Mouse (Mus musculus) neural tube, embryonic 13.5 days (tissue): ENCODE measurements around the gene Gm19668. TPM values are rescaled to one million over a fixed set of nuclear protein-coding genes. Genes with fewer than 3 reads are reported as not detected.
"Not testable (repeated sequence)": the region's sequence is repeated elsewhere in the genome, so short reads cannot be mapped to it uniquely, and the experiment has no call there.

ENCODE experiments used
- ATAC-seq: fragments of 200-750 bp; cut with Nextera tagmentation; 2 replicates; pipeline ENCODE4 v1.8.0; 2017; ENCODE audit warnings: low read depth, mild to moderate bottlenecking, moderate TSS enrichment, moderate library complexity
- H3K27ac ChIP-seq: fragments of 300-500 bp; sonication (generic); replicated peaks from 2 replicates; pipeline ENCODE4 v1.5.1; 2015; ENCODE audit warnings: moderate library complexity, mild to moderate bottlenecking, inconsistent platforms
- H3K27me3 ChIP-seq: fragments of 300-500 bp; sonication (generic); 2 replicates; pipeline ENCODE4 v1.6.1; 2015; ENCODE audit warnings: mild to moderate bottlenecking, inconsistent platforms
- H3K36me3 ChIP-seq: fragments of 300-500 bp; sonication (generic); 2 replicates; pipeline ENCODE4 v1.6.1; 2015; ENCODE audit warnings: mild to moderate bottlenecking, inconsistent platforms
- H3K4me1 ChIP-seq: fragments of 300-500 bp; sonication (generic); replicated peaks from 2 replicates; pipeline ENCODE4 v1.6.1; 2015; ENCODE audit warnings: inconsistent platforms
- H3K4me2 ChIP-seq: fragments of 300-500 bp; sonication (generic); 2 replicates; pipeline ENCODE4 v1.6.1; 2015; ENCODE audit warnings: inconsistent platforms, mild to moderate bottlenecking, moderate library complexity
- H3K4me3 ChIP-seq: fragments of 300-500 bp; sonication (generic); 2 replicates; pipeline ENCODE4 v1.5.1; 2015; ENCODE audit warnings: mild to moderate bottlenecking, inconsistent platforms
- H3K9ac ChIP-seq: fragments of 300-500 bp; sonication (generic); 2 replicates; pipeline ENCODE4 v1.6.1; 2015; ENCODE audit warnings: moderate library complexity, mild to moderate bottlenecking, inconsistent platforms
- H3K9me3 ChIP-seq: fragments of 300-500 bp; sonication (generic); 2 replicates; pipeline ENCODE4 v1.6.1; 2016; ENCODE audit warnings: inconsistent platforms
- WGBS: fragments of 180-500 bp; shearing (Covaris S2); methylation state at CpG from one replicate; pipeline ENCODE4 v1.1.7; 2015; 5-methylcytosine and 5-hydroxymethylcytosine counted together
- polyA plus RNA-seq: library from polyadenylated mRNA; unstranded; fragments of >200 nt; fragmentation: Nextera tagmentation; extraction: Ambion mirVana; gene quantifications from 2 replicates; pipeline ENCODE4 v1.2.1, GENCODE M21; 2015

Gm19668 gene
- polyA plus RNA-seq, 1 experiment from 2014 or later, result not detected

GRCm38 (mm10) chr10:77798164-77798920 is 591 bp downstream of the Gm19668 start:
- not testable (repeated sequence) for H3K4me2 ChIP-seq, H3K9me3 ChIP-seq, H3K36me3 ChIP-seq, H3K27me3 ChIP-seq, H3K9ac ChIP-seq, H3K4me1 ChIP-seq, H3K4me3 ChIP-seq
- WGBS, result 35% methylated on average over 3 of the region's 3 CpGs
- H3K27ac ChIP-seq, result peak overlapping the region; percentile 49; the same call in 1 of the 2 replicates
- ATAC-seq, result 0 out of 2 replicates have a peak, but pooled peaks have one; percentile 27

DNA sequence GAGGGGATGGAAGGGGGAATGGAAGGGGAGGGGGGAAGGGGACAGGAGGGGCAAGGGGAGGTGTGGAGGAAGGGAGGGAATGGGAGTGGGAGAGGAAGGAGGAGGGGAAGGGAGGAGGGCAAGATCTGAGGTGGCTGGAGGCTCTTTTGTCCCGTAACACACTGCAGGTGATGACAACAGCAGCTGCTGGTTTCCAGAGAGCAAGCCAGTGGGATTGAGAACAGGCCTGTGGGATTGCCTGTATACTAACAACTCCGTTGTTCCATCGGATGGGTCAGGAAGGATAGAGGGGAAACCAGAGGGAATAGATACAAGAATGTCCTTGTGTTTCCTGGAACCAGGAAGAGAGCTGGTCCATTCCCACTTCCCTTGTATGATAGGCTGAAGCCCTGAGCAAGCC is 1.3 kb downstream of the Gm19668 start:
- Histone ChIP-seq H3K4me3 (no peak overlapping the region), H3K27ac (peak overlapping the region; percentile 49; the same call in 1 of the 2 replicates), H3K4me2 (no peak overlapping the region), H3K9me3 (no peaks in the 10 kb centered on the region), H3K36me3 (no peaks in the 10 kb centered on the region), H3K4me1 (peaks cover 8% of the 10 kb centered on the region; the same call in 1 of the 2 replicates), H3K27me3 (no peaks in the 10 kb centered on the region), H3K9ac (no peak overlapping the region; the same call in 1 of the 2 replicates)
- ATAC-seq, result no peak
- WGBS, result 16% methylated on average over 3 of the region's 3 CpGs

- H3K36me3 ChIP-seq, result no peaks in the 10 kb centered on the region
- 60% methylated on average over 2 of the region's 2 CpGs for WGBS
- ATAC-seq, result no peak
- no peak within 1 kb of the TSS for H3K27ac ChIP-seq
- no peak within 1 kb of the TSS for H3K4me3 ChIP-seq
- H3K9me3 ChIP-seq, result no peaks in the 10 kb centered on the region
- H3K4me2 ChIP-seq, result no peak within 1 kb of the TSS
- H3K27me3 ChIP-seq, result no peaks in the 10 kb centered on the region
- no peak within 1 kb of the TSS for H3K9ac ChIP-seq
- H3K4me1 ChIP-seq, result peaks cover 8% of the 10 kb centered on the region; the same call in 1 of the 2 replicates
Measured at GRCm38 (mm10) chr10:77794976-77795375, 4.0 kb downstream of the Gm19668 start, which contains the start of gene Gm9639. Gm9639 (minus strand) TSS chr10:77795076.

DNA sequence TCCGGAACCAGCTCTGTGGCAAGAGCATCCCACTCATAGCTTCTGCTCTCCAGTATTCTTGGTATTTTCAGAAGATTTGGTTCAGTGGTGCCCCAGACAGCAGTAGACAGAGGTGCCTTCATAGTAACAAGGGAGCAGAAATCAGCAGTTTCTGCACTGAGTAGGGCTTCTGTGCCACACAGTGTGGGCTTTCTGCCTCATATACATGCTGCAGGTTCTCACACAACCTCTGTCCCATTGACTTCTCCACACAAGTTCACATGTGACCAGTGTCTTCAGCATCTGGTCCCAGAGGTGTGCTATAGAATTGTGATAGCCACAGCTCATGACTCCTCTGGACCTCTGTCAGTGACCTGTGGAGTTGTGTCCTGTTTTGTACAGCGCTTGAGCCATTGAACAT is 10.3 kb downstream of the Gm19668 start:
- WGBS, result 84% methylated on average over 2 of the region's 2 CpGs
- ATAC-seq, result no peak
- H3K36me3 ChIP-seq, result no peaks in the 10 kb centered on the region

DNA sequence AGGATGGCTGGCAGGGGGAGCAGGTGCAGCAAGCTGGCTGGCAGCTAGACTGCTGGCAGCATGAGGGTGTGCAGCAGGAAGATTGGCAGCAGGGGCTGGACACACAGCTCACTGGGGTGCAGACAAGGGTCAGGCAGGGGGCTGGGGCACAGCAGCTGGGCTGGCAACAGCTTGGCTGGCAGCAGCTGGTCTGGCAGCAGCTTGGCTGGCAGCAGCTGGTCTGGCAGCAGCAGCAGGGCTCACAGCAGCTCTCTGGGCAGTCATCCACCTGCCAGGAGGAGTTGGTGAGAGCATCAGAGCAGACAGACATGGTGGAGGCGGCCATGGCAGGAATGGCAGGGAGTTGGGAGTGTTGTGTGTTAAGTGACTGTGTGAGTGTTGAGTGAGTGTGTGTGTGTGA is 11.1 kb downstream of the Gm19668 start, which contains the start of gene Gm7137:
Gene Gm7137 (minus strand): TSS at position 325 of the 400 bp plus-strand sequence.
- H3K9me3 ChIP-seq, H3K27ac ChIP-seq, H3K36me3 ChIP-seq, H3K27me3 ChIP-seq, H3K4me1 ChIP-seq, H3K4me3 ChIP-seq, H3K9ac ChIP-seq, ATAC-seq, H3K4me2 ChIP-seq: not testable (repeated sequence)
- 40% methylated on average over 1 of the region's 1 CpGs for WGBS

More for the DNA sequence above, 10.3 kb downstream of the Gm19668 start:
- Histone ChIP-seq H3K9me3 (no peaks in the 10 kb centered on the region), H3K4me3 (no peak overlapping the region), H3K27ac (no peak overlapping the region), H3K9ac (no peak overlapping the region), H3K4me2 (no peak overlapping the region), H3K4me1 (no peaks in the 10 kb centered on the region), H3K27me3 (no peaks in the 10 kb centered on the region)

GRCm38 (mm10) chr10:77783396-77783795 is 15.5 kb downstream of the Gm19668 start:
- not testable (repeated sequence) for ATAC-seq, H3K9ac ChIP-seq, H3K36me3 ChIP-seq

DNA sequence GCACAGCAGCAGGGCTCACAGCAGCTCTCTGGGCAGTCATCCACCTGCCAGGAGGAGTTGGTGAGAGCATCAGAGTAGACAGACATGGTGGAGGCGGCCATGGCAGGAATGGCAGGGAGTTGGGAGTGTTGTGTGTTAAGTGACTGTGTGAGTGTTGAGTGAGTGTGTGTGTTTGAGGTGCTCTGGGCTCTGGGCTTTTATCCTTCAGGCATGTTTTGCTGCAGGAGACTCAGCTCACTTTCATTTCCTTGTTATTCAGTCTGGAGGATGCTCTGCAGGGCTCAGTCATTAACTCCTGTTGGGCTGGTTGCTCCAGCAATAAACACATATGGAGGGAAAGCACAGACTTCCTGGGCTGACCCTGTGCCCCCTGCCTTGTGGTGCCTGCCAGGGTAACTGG is 16.5 kb downstream of the Gm19668 start, which contains the start of gene Gm3250:
Gene Gm3250 (minus strand): TSS at position 101 of the 400 bp plus-strand sequence.
- not testable (repeated sequence) for H3K27ac ChIP-seq, H3K27me3 ChIP-seq, H3K36me3 ChIP-seq, H3K4me3 ChIP-seq, H3K4me1 ChIP-seq, H3K9me3 ChIP-seq, H3K9ac ChIP-seq, ATAC-seq, H3K4me2 ChIP-seq
- WGBS, result 86% methylated on average over 1 of the region's 1 CpGs

More at GRCm38 (mm10) chr10:77783396-77783795, 15.5 kb downstream of the Gm19668 start:
- H3K4me3 ChIP-seq, H3K4me2 ChIP-seq, H3K4me1 ChIP-seq, H3K9me3 ChIP-seq, H3K27ac ChIP-seq, H3K27me3 ChIP-seq: not testable (repeated sequence)
- WGBS, result 100% methylated on average over 3 of the region's 3 CpGs

GRCm38 (mm10) chr10:77776844-77777243 is 22.1 kb downstream of the Gm19668 start, which contains the start of gene Gm7138:
Gm7138 (minus strand) TSS chr10:77776944.
- H3K4me3 ChIP-seq, H3K4me1 ChIP-seq, H3K27me3 ChIP-seq, H3K4me2 ChIP-seq, H3K9ac ChIP-seq, ATAC-seq, H3K36me3 ChIP-seq, H3K9me3 ChIP-seq, H3K27ac ChIP-seq: not testable (repeated sequence)
- WGBS, result 56% methylated on average over 1 of the region's 1 CpGs

GRCm38 (mm10) chr10:77772142-77772541 is 26.8 kb downstream of the Gm19668 start:
- not testable (repeated sequence) for H3K27me3 ChIP-seq, H3K4me2 ChIP-seq, H3K9ac ChIP-seq, H3K36me3 ChIP-seq, H3K4me3 ChIP-seq, ATAC-seq, H3K9me3 ChIP-seq, H3K4me1 ChIP-seq, H3K27ac ChIP-seq
- 100% methylated on average over 1 of the region's 3 CpGs for WGBS

DNA sequence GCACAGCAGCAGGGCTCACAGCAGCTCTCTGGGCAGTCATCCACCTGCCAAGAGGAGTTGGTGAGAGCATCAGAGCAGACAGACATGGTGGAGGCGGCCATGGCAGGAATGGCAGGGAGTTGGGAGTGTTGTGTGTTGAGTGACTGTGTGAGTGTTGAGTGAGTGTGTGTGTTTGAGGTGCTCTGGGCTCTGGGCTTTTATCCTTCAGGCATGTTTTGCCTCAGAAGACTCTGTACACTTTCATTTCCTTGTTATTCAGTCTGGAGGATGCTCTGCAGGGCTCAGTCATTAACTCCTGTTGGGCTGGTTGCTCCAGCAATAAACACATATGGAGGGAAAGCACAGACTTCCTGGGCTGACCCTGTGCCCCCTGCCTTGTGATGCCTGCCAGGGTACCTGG is 27.7 kb downstream of the Gm19668 start, which contains the start of gene Gm3238:
Gene Gm3238 (minus strand): TSS at position 101 of the 400 bp plus-strand sequence.
- not testable (repeated sequence) for H3K9ac ChIP-seq, H3K4me1 ChIP-seq, H3K9me3 ChIP-seq, H3K4me2 ChIP-seq, H3K27ac ChIP-seq, H3K27me3 ChIP-seq, H3K36me3 ChIP-seq, ATAC-seq, H3K4me3 ChIP-seq
- 71% methylated on average over 1 of the region's 1 CpGs for WGBS

GRCm38 (mm10) chr10:77769727-77770126 is 29.2 kb downstream of the Gm19668 start:
- no peak overlapping the region for H3K4me3 ChIP-seq
- H3K9me3 ChIP-seq, result no peaks in the 10 kb centered on the region
- WGBS, result 94% methylated on average over 1 of the region's 1 CpGs
- no peaks in the 10 kb centered on the region for H3K27me3 ChIP-seq
- no peak overlapping the region for H3K9ac ChIP-seq
- no peaks in the 10 kb centered on the region for H3K36me3 ChIP-seq
- no peaks in the 10 kb centered on the region for H3K4me1 ChIP-seq
- H3K4me2 ChIP-seq, result no peak overlapping the region
- H3K27ac ChIP-seq, result no peak overlapping the region
- no peak for ATAC-seq

DNA sequence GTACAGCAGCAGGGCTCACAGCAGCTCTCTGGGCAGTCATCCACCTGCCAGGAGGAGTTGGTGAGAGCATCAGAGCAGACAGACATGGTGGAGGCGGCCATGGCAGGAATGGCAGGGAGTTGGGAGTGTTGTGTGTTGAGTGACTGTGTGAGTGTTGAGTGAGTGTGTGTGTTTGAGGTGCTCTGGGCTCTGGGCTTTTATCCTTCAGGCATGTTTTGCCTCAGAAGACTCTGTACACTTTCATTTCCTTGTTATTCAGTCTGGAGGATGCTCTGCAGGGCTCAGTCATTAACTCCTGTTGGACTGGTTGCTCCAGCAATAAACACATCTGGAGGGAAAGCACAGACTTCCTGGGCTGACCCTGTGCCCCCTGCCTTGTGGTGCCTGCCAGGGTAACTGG is 39.4 kb downstream of the Gm19668 start, which contains the start of gene Gm3233:
Gene Gm3233 (minus strand): TSS at position 101 of the 400 bp plus-strand sequence.
- H3K9ac ChIP-seq, H3K4me3 ChIP-seq, H3K4me1 ChIP-seq, H3K27ac ChIP-seq, ATAC-seq, H3K9me3 ChIP-seq, H3K27me3 ChIP-seq, H3K36me3 ChIP-seq, H3K4me2 ChIP-seq: not testable (repeated sequence)
- no CpG with 5 or more reads among the region's 1 CpGs for WGBS
